Mouse (Mus musculus) heart, embryonic 15.5 days (tissue): ENCODE results near the gene Gm13941. TPM values are rescaled to one million over a fixed set of nuclear protein-coding genes. Genes with fewer than 3 reads are reported as not detected.

Experiments
- ATAC-seq: fragments of 200-750 bp; cut with Nextera tagmentation; replicated peaks from 2 replicates; pipeline ENCODE4 v1.8.0; 2017; ENCODE audit warnings: low read depth, moderate TSS enrichment; ENCODE audit not compliant: insufficient number of reproducible peaks, insufficient read depth, low FRiP score
- H3K27ac ChIP-seq: fragments of 300-500 bp; sonication (generic); 2 replicates; pipeline ENCODE4 v1.5.1; 2015; ENCODE audit warnings: mild to moderate bottlenecking, inconsistent platforms
- H3K27me3 ChIP-seq: fragments of 300-500 bp; sonication (generic); 2 replicates; pipeline ENCODE4 v1.6.1; 2015; ENCODE audit warnings: inconsistent platforms
- H3K36me3 ChIP-seq: fragments of 300-500 bp; sonication (generic); 2 replicates; pipeline ENCODE4 v1.6.1; 2015; ENCODE audit warnings: mild to moderate bottlenecking, inconsistent platforms
- H3K4me1 ChIP-seq: fragments of 300-500 bp; sonication (generic); replicated peaks from 2 replicates; pipeline ENCODE4 v1.6.1; 2015; ENCODE audit warnings: inconsistent platforms
- H3K4me2 ChIP-seq: fragments of 300-500 bp; sonication (generic); 2 replicates; pipeline ENCODE4 v1.6.1; 2015; ENCODE audit warnings: inconsistent platforms, mild to moderate bottlenecking, moderate library complexity
- H3K4me3 ChIP-seq: fragments of 300-500 bp; sonication (generic); 2 replicates; pipeline ENCODE4 v1.5.1; 2015; ENCODE audit warnings: mild to moderate bottlenecking, inconsistent platforms
- H3K9ac ChIP-seq: fragments of 300-500 bp; sonication (generic); 2 replicates; pipeline ENCODE4 v1.6.1; 2015; ENCODE audit warnings: mild to moderate bottlenecking, inconsistent platforms
- H3K9me3 ChIP-seq: fragments of 300-500 bp; sonication (generic); replicated peaks from 2 replicates; pipeline ENCODE4 v1.6.1; 2016; ENCODE audit warnings: inconsistent platforms
- WGBS: fragments of 180-500 bp; shearing (Covaris S2); methylation state at CpG from one replicate; pipeline ENCODE4 v1.1.7; 2015; ENCODE audit warnings: mixed read lengths; 5-methylcytosine and 5-hydroxymethylcytosine counted together
- polyA plus RNA-seq: library from polyadenylated mRNA; unstranded; fragments of >200 nt; fragmentation: Nextera tagmentation; extraction: Ambion mirVana; gene quantifications from 2 replicates; pipeline ENCODE4 v1.2.1, GENCODE M21; 2015

The Gm13941 gene
- not detected in 2 replicates for polyA plus RNA-seq

GRCm38 (mm10) chr2:111105882-111106281 is at the start of gene Gm13941:
Gene Gm13941, minus strand, starts transcription at chr2:111105982.
- ATAC-seq: no peak
- H3K27ac ChIP-seq: no peak within 1 kb of the TSS
- no peaks in the 10 kb centered on the region for H3K4me1 ChIP-seq
- no peaks in the 10 kb centered on the region for H3K27me3 ChIP-seq
- H3K36me3 ChIP-seq: no peaks in the 10 kb centered on the region
- no peak within 1 kb of the TSS for H3K4me3 ChIP-seq
- H3K9ac ChIP-seq: no peak within 1 kb of the TSS
- H3K9me3 ChIP-seq: no peaks in the 10 kb centered on the region
- H3K4me2 ChIP-seq: no peak within 1 kb of the TSS

GRCm38 (mm10) chr2:111152836-111153235 is 47.1 kb upstream of the Gm13941 start, which contains the start of gene Gm15130:
Gene Gm15130, minus strand, starts transcription at chr2:111152936.
- Histone ChIP-seq H3K4me3 (no peak within 1 kb of the TSS), H3K4me1 (no peaks in the 10 kb centered on the region), H3K27me3 (no peaks in the 10 kb centered on the region), H3K9me3 (no peaks in the 10 kb centered on the region), H3K36me3 (no peaks in the 10 kb centered on the region), H3K4me2 (no peak within 1 kb of the TSS), H3K9ac (no peak within 1 kb of the TSS), H3K27ac (no peak within 1 kb of the TSS)
- ATAC-seq: no peak
- 64% methylated on average over 2 of the region's 2 CpGs for WGBS

DNA sequence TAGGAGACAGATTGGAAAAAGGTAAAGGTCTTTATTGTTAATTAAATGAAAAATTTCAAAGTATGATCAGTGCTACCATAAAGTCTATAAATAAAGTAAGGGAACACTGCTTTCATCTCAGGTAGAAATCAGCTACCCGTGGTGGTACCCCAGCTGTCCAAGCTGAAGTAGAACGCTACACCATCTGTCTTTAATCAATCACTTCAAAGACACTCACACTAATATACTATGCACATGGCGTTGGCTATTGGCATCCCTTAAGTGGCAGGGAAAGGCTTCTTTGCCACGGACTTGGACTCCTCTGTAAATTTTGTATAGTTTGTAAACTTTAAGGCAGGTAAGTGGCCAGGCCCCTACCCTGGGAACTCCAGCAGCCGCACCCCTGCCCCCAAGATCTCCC is 30.0 kb upstream of the Gm13941 start:
- H3K36me3 ChIP-seq: no peaks in the 10 kb centered on the region
- ATAC-seq: no peak
- 62% methylated on average over 5 of the region's 5 CpGs for WGBS
- H3K9ac ChIP-seq: no peak overlapping the region
- no peak overlapping the region for H3K4me3 ChIP-seq
- no peak overlapping the region for H3K27ac ChIP-seq
- H3K4me1 ChIP-seq: no peaks in the 10 kb centered on the region
- no peaks in the 10 kb centered on the region for H3K27me3 ChIP-seq
- no peak overlapping the region for H3K4me2 ChIP-seq
- H3K9me3 ChIP-seq: no peaks in the 10 kb centered on the region

DNA sequence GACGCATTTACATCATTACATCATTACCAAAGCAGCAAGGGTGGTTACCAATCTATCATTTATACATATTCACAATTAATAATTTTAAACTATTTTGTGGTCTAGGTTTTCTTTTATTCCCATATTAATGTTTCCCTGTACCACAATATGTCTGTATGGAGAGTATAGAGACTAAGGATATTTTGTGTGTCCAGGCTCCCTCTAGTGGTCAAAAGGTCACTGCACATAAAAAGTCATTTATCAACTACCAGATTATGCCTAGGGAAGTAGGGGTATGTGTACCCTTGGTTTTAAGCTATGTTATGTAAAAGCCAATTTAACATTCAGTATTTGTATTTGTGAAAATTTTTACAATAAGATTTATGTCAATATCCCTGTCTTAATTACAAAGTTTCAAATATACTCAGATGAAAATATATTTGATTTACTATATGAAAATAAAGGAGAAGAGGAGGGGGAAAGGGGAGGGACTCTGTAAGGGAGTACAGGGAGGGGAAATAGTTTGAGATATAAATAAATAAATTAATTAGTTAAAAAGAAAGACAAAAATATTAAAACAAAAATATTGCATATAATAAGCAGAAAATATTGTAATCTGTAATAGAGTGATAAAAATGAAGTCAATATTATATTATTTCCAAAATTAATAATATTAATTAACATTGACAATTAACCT is 47.1 kb downstream of the Gm13941 start:
- H3K36me3 ChIP-seq: no peaks in the 10 kb centered on the region
- ATAC-seq: no peak

More for the DNA sequence above, 47.1 kb downstream of the Gm13941 start:
- Histone ChIP-seq H3K4me3 (no peak overlapping the region), H3K4me2 (no peak overlapping the region), H3K27ac (no peak overlapping the region), H3K4me1 (no peaks in the 10 kb centered on the region), H3K27me3 (no peaks in the 10 kb centered on the region), H3K9ac (no peak overlapping the region), H3K9me3 (no peaks in the 10 kb centered on the region)
- 98% methylated on average over 1 of the region's 1 CpGs for WGBS

Other genes starting within 250 kb of the Gm13941 start
- gene Ano3, start 155.1 kb downstream of the Gm13941 start, polyA plus RNA-seq: 0.18 and 0.25 TPM in 2 replicates
- not detected in 2 replicates for gene Gm15130, start 47.0 kb upstream of the Gm13941 start, polyA plus RNA-seq
- not detected in 2 replicates for gene 4930430A15Rik, start 123.6 kb upstream of the Gm13941 start, polyA plus RNA-seq
- gene Olfr1275, start 129.3 kb upstream of the Gm13941 start, polyA plus RNA-seq: not detected in 2 replicates
- not detected in 2 replicates for gene Olfr1276, start 148.5 kb upstream of the Gm13941 start, polyA plus RNA-seq
- not detected in 2 replicates for gene Olfr1277, start 168.1 kb upstream of the Gm13941 start, polyA plus RNA-seq
- gene Olfr1278, start 184.2 kb upstream of the Gm13941 start, polyA plus RNA-seq: not detected in 2 replicates
- not detected in 2 replicates for gene Olfr1279, start 194.7 kb upstream of the Gm13941 start, polyA plus RNA-seq
- gene Olfr1280, start 208.0 kb upstream of the Gm13941 start, polyA plus RNA-seq: not detected in 2 replicates
- not detected in 2 replicates for gene Olfr1281, start 220.5 kb upstream of the Gm13941 start, polyA plus RNA-seq
- not detected in 2 replicates for gene Olfr1282, start 230.1 kb upstream of the Gm13941 start, polyA plus RNA-seq